Mouse (Mus musculus) heart, postnatal 0 days (tissue): ENCODE measurements around the gene Cd101. TPM values are rescaled to one million over a fixed set of nuclear protein-coding genes. Genes with fewer than 3 reads are reported as not detected.
A peak's percentile ranks its signal among the peaks of the same experiment; 100 is the strongest.

Experiments
- ATAC-seq: fragments of 200-750 bp; cut with Nextera tagmentation; 2 replicates; pipeline ENCODE4 v1.8.0; 2017; ENCODE audit warnings: low read depth, moderate number of reproducible peaks, moderate library complexity; ENCODE audit not compliant: insufficient read depth
- DNase-seq: peaks from one replicate; pipeline ENCODE4 v3.0.0-alpha.2; 2016; ENCODE audit warnings: low spot score
- H3K27ac ChIP-seq: fragments of 300-500 bp; sonication (generic); 2 replicates; pipeline ENCODE4 v1.5.1; 2014; ENCODE audit warnings: low read depth, mild to moderate bottlenecking
- H3K27me3 ChIP-seq: fragments of 300-500 bp; sonication (generic); 2 replicates; pipeline ENCODE4 v1.6.1; 2014; ENCODE audit warnings: low read length, mixed read lengths; ENCODE audit not compliant: control insufficient read depth, insufficient read depth
- H3K36me3 ChIP-seq: fragments of 300-500 bp; sonication (generic); replicated peaks from 2 replicates; pipeline ENCODE4 v1.6.1; 2014; ENCODE audit warnings: low read length, mixed read lengths; ENCODE audit not compliant: control insufficient read depth, insufficient read depth
- H3K4me1 ChIP-seq: fragments of 300-500 bp; sonication (generic); 2 replicates; pipeline ENCODE4 v1.6.1; 2014; ENCODE audit warnings: antibody characterized with exemption; ENCODE audit not compliant: control insufficient read depth, insufficient read depth
- H3K4me2 ChIP-seq: fragments of 300-500 bp; sonication (generic); 2 replicates; pipeline ENCODE4 v1.6.1; 2014; ENCODE audit warnings: low read depth, mild to moderate bottlenecking, low read length, moderate library complexity
- H3K4me3 ChIP-seq: fragments of 300-500 bp; sonication (generic); 2 replicates; pipeline ENCODE4 v1.5.1; 2014; ENCODE audit warnings: low read depth, low read length
- H3K9ac ChIP-seq: fragments of 300-500 bp; sonication (generic); replicated peaks from 2 replicates; pipeline ENCODE4 v1.6.1; 2014; ENCODE audit warnings: low read depth, low read length, mixed read lengths
- H3K9me3 ChIP-seq: fragments of 300-500 bp; sonication (generic); replicated peaks from 2 replicates; pipeline ENCODE4 v1.6.1; 2016; ENCODE audit warnings: low read length; ENCODE audit not compliant: control insufficient read depth
- CTCF ChIP-seq: IDR thresholded peaks from 2 replicates; pipeline ENCODE4 v1.5.1; 2016; ENCODE audit warnings: antibody characterized with exemption, control low read depth, low read depth
- EP300 ChIP-seq: IDR thresholded peaks from 2 replicates; pipeline ENCODE4 v1.6.1; 2016; ENCODE audit warnings: antibody characterized with exemption, low read depth
- WGBS: fragments of 180-500 bp; shearing (Covaris S2); extraction: QIAGEN DNeasy Blood & Tissue Kit; methylation state at CpG from one replicate; pipeline ENCODE4 v1.1.7; 2014; 5-methylcytosine and 5-hydroxymethylcytosine counted together
- polyA plus RNA-seq: library from polyadenylated mRNA; unstranded; fragments of >200 nt; fragmentation: Nextera tagmentation; extraction: Ambion mirVana; gene quantifications from 2 replicates; pipeline ENCODE4 v1.2.1, GENCODE M21; 2015
- total RNA-seq: library from RNA; depleted of rRNA; stranded (reverse); fragments of >200 nt; gene quantifications from 2 replicates; pipeline ENCODE4 v1.2.3, GENCODE M21; 2014; ENCODE audit warnings: low replicate concordance

Gene Cd101
- total and polyA plus RNA-seq, 2 experiments from 2014 or later, result 0.26 to 1.8 TPM

- ATAC-seq (no peak), DNase-seq (no peak)
- no peaks in the 10 kb centered on the region for H3K9me3 ChIP-seq
- TF ChIP-seq EP300 (no peak), CTCF (no peak)
- H3K4me1 ChIP-seq, result peaks cover 71% of the 10 kb centered on the region
- H3K4me3 ChIP-seq, result no peak overlapping the region
- no peak overlapping the region for H3K4me2 ChIP-seq
- H3K9ac ChIP-seq, result no peak overlapping the region
- peaks cover 18% of the 10 kb centered on the region; the same call in 1 of the 2 replicates for H3K36me3 ChIP-seq
- WGBS, result 85% methylated on average over 9 of the region's 9 CpGs
- H3K27me3 ChIP-seq, result no peaks in the 10 kb centered on the region
- no peak overlapping the region for H3K27ac ChIP-seq
Measured at GRCm38 (mm10) chr3:101073384-101073783, 44.0 kb upstream of the Cd101 start.

DNA sequence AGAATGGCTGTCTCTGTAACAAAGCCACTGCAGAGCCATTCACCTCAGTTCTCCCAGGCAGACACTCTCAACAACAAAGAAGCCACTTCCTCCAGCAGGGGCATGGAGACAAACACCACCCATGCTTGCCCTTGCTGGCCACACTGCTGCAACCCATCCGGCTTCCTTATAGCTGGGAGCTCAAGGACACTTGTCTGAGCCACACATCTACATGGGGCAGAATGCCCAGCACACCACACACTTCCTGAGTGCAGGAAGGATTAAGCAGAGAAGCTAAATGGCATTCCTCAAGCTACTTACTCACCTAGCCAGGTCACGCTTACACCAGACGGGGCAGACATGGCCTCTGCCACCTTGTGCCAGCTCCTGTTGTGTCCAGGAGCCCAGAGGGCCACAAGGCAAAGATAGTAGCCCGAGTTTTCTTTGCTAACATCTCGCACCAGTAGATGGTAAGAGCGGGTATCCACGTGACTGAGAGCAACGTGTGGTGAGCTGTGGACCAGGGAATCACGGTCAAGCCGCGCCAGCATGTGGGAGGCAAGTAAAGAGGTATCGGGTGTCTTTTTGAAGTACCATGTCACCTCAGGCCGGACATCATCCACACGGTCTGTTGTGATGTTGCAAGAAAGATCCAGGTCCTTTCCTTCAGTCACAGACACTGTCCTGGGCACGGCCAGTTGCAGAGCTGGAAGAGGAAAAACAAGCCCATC is 43.3 kb upstream of the Cd101 start:
- Histone ChIP-seq H3K27ac (no peak overlapping the region), H3K4me2 (no peak overlapping the region), H3K36me3 (peaks cover 18% of the 10 kb centered on the region; the same call in 1 of the 2 replicates), H3K9ac (no peak overlapping the region), H3K4me1 (peaks cover 70% of the 10 kb centered on the region), H3K27me3 (no peaks in the 10 kb centered on the region), H3K9me3 (no peaks in the 10 kb centered on the region), H3K4me3 (no peak overlapping the region)
- ATAC-seq, result no peak
- TF ChIP-seq CTCF, result no peak
- no peak for TF ChIP-seq EP300
- DNase-seq, result no peak
- WGBS, result 83% methylated on average over 15 of the region's 15 CpGs

GRCm38 (mm10) chr3:101071576-101071975 is 42.2 kb upstream of the Cd101 start:
- Histone ChIP-seq H3K4me2 (peak overlapping the region; percentile 19; the same call in 1 of the 2 replicates), H3K9ac (no peak overlapping the region)

GRCm38 (mm10) chr3:101070796-101071235 is 41.5 kb upstream of the Cd101 start:
- 0 out of 2 replicates have a peak, but pooled peaks cover 7% of the 10 kb centered on the region for H3K36me3 ChIP-seq
- peak overlapping the region; percentile 19; the same call in 1 of the 2 replicates for H3K4me2 ChIP-seq
- DNase-seq (peak; percentile 90), ATAC-seq (peak; percentile 90)
- TF ChIP-seq EP300 (no peak; the same call in 1 of the 2 replicates), CTCF (no peak)
- no peak overlapping the region for H3K4me3 ChIP-seq
- peak overlapping the region; percentile 76 for H3K27ac ChIP-seq
- H3K4me1 ChIP-seq, result peaks cover 69% of the 10 kb centered on the region
- WGBS, result 18% methylated on average over 6 of the region's 6 CpGs
- no peaks in the 10 kb centered on the region for H3K9me3 ChIP-seq
- no peak overlapping the region for H3K9ac ChIP-seq
- no peaks in the 10 kb centered on the region for H3K27me3 ChIP-seq

More at GRCm38 (mm10) chr3:101071576-101071975, 42.2 kb upstream of the Cd101 start:
- ATAC-seq (no peak), DNase-seq (no peak)
- Histone ChIP-seq H3K9me3 (no peaks in the 10 kb centered on the region), H3K27me3 (no peaks in the 10 kb centered on the region), H3K4me3 (no peak overlapping the region), H3K36me3 (peaks cover 10% of the 10 kb centered on the region; the same call in 1 of the 2 replicates), H3K27ac (peak overlapping the region; percentile 76), H3K4me1 (peaks cover 73% of the 10 kb centered on the region)
- TF ChIP-seq EP300, result no peak

GRCm38 (mm10) chr3:101070230-101070795 is 41.0 kb upstream of the Cd101 start:
- no peaks in the 10 kb centered on the region for H3K9me3 ChIP-seq
- no peak overlapping the region for H3K4me3 ChIP-seq
- 0 out of 2 replicates have a peak overlapping the region, but pooled peaks have one; percentile 19 for H3K4me2 ChIP-seq
- peak; percentile 31; the same call in 1 of the 2 replicates for ATAC-seq
- WGBS, result 28% methylated on average over 10 of the region's 10 CpGs
- DNase-seq, result peak; percentile 52
- no peak for TF ChIP-seq CTCF
- no peak for TF ChIP-seq EP300
- peaks cover 68% of the 10 kb centered on the region for H3K4me1 ChIP-seq
- H3K27ac ChIP-seq, result peak overlapping the region; percentile 76
- H3K9ac ChIP-seq, result no peak overlapping the region
- 0 out of 2 replicates have a peak, but pooled peaks cover 7% of the 10 kb centered on the region for H3K36me3 ChIP-seq
- H3K27me3 ChIP-seq, result no peaks in the 10 kb centered on the region
